Mouse (Mus musculus): ENCODE data around the gene Hist2h3c2.
"Not testable (repeated sequence)": the region's sequence is repeated elsewhere in the genome, so short reads cannot be mapped to it uniquely, and the experiment has no call there.

DNA sequence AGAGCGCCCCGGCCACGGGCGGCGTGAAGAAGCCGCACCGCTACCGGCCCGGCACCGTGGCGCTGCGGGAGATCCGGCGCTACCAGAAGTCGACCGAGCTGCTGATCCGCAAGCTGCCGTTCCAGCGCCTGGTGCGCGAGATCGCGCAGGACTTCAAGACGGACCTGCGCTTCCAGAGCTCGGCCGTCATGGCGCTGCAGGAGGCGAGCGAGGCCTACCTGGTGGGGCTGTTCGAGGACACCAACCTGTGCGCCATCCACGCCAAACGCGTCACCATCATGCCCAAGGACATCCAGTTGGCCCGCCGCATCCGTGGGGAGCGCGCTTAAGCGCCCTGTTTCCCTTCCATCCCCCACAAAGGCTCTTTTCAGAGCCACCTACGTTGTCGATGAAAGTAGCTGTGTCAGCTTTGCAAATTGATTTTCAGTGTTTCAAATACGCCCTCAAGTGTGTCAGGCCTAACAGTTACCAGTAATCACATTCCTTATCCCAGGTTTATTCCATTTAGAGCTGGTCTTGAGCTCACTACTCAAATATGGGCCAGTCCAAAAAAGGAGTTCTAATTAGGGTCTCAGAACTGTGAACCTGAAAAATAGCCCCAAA lies 29.9 kb upstream of the Hist2h3c2 start:
- TF ChIP-seq POLR2A (IDR thresholded peaks at IDR 0.05; ENCODE audit: borderline replicate concordance, insufficient read depth, low read length); CTCF (IDR thresholded peaks at IDR 0.05; ENCODE audit: borderline replicate concordance, insufficient read depth, low read depth, low read length): not testable (repeated sequence)

Data from cerebellum, adult 2 months (tissue).